Mouse (Mus musculus) embryonic facial prominence, embryonic 12.5 days (tissue): ENCODE measurements around the gene Tex14. TPM values are rescaled to one million over a fixed set of nuclear protein-coding genes. Genes with fewer than 3 reads are reported as not detected.

ENCODE experiments used
- ATAC-seq: fragments of 200-750 bp; cut with Nextera tagmentation; 2 replicates; pipeline ENCODE4 v1.8.0; 2017; ENCODE audit not compliant: insufficient number of reproducible peaks, insufficient read depth, low FRiP score, low TSS enrichment
- H3K27ac ChIP-seq: fragments of 300-500 bp; sonication (generic); 2 replicates; pipeline ENCODE4 v1.5.1; 2016; ENCODE audit warnings: mild to moderate bottlenecking
- H3K27me3 ChIP-seq: fragments of 300-500 bp; sonication (generic); 2 replicates; pipeline ENCODE4 v1.6.1; 2016; ENCODE audit warnings: mild to moderate bottlenecking, moderate library complexity
- H3K36me3 ChIP-seq: fragments of 300-500 bp; sonication (generic); 2 replicates; pipeline ENCODE4 v1.6.1; 2016; ENCODE audit warnings: mild to moderate bottlenecking
- H3K4me1 ChIP-seq: fragments of 300-500 bp; sonication (generic); 2 replicates; pipeline ENCODE4 v1.6.1; 2016
- H3K4me2 ChIP-seq: fragments of 300-500 bp; sonication (generic); replicated peaks from 2 replicates; pipeline ENCODE4 v1.6.1; 2016; ENCODE audit warnings: mild to moderate bottlenecking, moderate library complexity
- H3K4me3 ChIP-seq: fragments of 300-500 bp; sonication (generic); 2 replicates; pipeline ENCODE4 v1.5.1; 2016; ENCODE audit warnings: mild to moderate bottlenecking
- H3K9ac ChIP-seq: fragments of 300-500 bp; sonication (generic); 2 replicates; pipeline ENCODE4 v1.6.1; 2016; ENCODE audit warnings: mild to moderate bottlenecking, moderate library complexity
- H3K9me3 ChIP-seq: fragments of 300-500 bp; sonication (generic); 2 replicates; pipeline ENCODE4 v1.6.1; 2016; ENCODE audit warnings: mild to moderate bottlenecking, moderate library complexity
- WGBS: fragments of 180-500 bp; shearing (Covaris S2); methylation state at CpG from one replicate; pipeline ENCODE4 v1.1.7; 2016; 5-methylcytosine and 5-hydroxymethylcytosine counted together
- polyA plus RNA-seq: library from polyadenylated mRNA; unstranded; fragments of >200 nt; fragmentation: Nextera tagmentation; extraction: Ambion mirVana; gene quantifications from 2 replicates; pipeline ENCODE4 v1.2.1, GENCODE M21; 2016

Gene Tex14
- 0.64 and 0.99 TPM in 2 replicates for polyA plus RNA-seq

DNA sequence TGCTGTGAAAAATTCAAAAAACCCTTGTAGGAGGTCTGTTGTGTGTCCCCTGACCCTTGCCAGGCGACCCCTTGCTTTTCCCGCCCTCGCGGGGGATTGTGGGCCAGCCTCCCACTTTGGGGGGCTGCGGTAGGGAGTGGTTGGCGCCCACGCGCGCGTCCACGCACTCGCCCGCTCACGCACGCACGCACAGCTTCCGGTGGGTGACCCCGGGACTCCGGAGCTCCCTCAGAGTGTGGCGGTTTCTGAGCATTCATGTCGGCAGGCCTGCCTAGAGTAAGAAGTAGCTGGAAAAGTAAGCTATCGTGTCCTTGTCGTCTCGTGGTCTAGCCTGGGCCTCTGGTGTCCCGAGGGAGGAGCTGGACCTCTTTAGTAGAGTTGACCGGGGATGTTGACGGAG lies at the start of gene Tex14, which contains the start of gene Rad51c:
Gene Tex14, plus strand, starts transcription at position 190 of the 400 bp plus-strand sequence.
Gene Rad51c, minus strand, starts transcription at position 79 of the 400 bp plus-strand sequence.
- no peak for ATAC-seq
- Histone ChIP-seq H3K27ac (peak within 1 kb of the TSS; percentile 93), H3K9me3 (no peaks in the 10 kb centered on the region), H3K4me2 (peak within 1 kb of the TSS; percentile 52), H3K4me3 (peak within 1 kb of the TSS; percentile 46), H3K4me1 (peaks cover 4% of the 10 kb centered on the region; the same call in 1 of the 2 replicates), H3K27me3 (no peaks in the 10 kb centered on the region), H3K9ac (peak within 1 kb of the TSS; percentile 55), H3K36me3 (no peaks in the 10 kb centered on the region)
- WGBS = 76% methylated on average over 27 of the region's 27 CpGs

GRCm38 (mm10) chr11:87357317-87358300 lies 47.3 kb upstream of the Tex14 start:
- H3K4me3 ChIP-seq = peak overlapping the region; percentile 65
- peaks cover 25% of the 10 kb centered on the region for H3K27me3 ChIP-seq
- peak overlapping the region; percentile 97 for H3K4me2 ChIP-seq
- WGBS = 7% methylated on average over 31 of the region's 31 CpGs
- H3K9ac ChIP-seq = peak overlapping the region; percentile 56
- H3K36me3 ChIP-seq = no peaks in the 10 kb centered on the region
- H3K4me1 ChIP-seq = peaks cover 11% of the 10 kb centered on the region
- no peak overlapping the region for H3K27ac ChIP-seq
- H3K9me3 ChIP-seq = no peaks in the 10 kb centered on the region
- ATAC-seq = no peak

DNA sequence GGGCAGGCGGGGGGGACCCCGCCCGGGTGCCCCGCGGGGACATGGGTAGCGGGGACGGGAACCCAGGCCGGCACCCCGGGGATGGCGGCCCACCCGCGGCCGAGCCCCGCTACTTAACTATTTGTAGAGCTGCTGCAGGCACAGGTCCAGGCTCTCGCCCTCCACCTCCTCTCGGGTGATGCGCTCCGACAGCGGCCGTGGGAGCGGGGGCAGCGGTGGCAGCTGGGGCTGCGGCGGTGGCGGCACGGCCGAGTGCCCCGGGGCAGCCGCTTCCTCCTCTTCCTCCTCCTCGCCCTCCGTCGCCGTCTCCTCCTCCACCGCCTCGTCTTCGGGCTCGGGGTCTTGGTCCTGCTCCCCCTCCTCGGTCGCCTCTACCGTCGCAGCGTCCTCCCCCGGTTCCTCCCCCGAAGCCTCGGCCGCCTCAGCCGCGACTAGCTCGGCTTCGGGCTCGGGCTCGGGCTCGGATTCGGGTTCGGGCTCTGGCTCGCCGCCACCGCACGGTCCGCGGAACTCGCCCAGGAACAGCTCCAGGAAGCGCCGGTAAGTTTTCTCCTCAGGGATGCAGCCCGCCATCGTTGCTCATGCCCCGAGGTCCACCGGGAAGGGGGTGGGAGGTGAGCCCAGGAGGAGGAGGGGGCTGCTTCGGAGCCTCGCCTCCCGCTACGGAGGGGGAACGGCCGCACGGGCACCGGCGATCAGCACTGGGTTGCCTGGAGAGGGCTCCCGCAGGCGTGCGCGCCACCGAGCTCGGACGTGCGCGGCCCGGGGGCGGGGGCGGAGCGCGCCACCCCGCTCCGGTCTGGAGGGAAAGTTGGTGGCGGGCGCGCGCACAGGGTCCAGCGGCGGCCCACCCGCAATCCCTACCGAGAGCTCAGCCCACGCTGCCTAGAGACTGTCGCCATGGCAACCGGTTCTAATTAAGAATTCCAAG lies 46.3 kb upstream of the Tex14 start, which contains the start of gene Ppm1e:
Gene Ppm1e, minus strand, starts transcription at position 693 of the 931 bp plus-strand sequence.
- Histone ChIP-seq H3K27ac (no peak within 1 kb of the TSS), H3K27me3 (peaks cover 25% of the 10 kb centered on the region)

DNA sequence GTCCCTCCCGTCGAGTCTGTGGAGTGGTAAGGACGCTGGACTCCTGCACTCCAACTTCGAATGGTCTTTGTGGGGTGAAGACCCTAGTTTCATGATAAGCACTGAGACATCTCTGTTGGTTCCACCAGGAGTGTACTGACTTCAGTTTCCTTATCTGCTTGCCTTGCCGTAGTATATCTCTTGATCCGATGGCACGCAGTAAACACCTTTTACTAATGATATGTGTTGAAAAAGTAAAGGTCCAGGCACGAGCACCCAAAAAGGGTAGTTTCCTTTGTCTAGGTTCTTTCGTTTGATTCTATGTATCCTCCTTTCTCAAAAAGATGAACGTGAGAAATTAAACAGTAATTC lies 45.6 kb upstream of the Tex14 start:
- no peaks in the 10 kb centered on the region for H3K36me3 ChIP-seq
- 15% methylated on average over 10 of the region's 10 CpGs for WGBS
- peak overlapping the region; percentile 56; the same call in 1 of the 2 replicates for H3K9ac ChIP-seq
- H3K4me3 ChIP-seq = peak overlapping the region; percentile 65
- H3K27ac ChIP-seq = no peak overlapping the region
- no peak for ATAC-seq
- no peaks in the 10 kb centered on the region for H3K9me3 ChIP-seq
- H3K4me1 ChIP-seq = peaks cover 11% of the 10 kb centered on the region
- peak overlapping the region; percentile 97 for H3K4me2 ChIP-seq
- peaks cover 25% of the 10 kb centered on the region for H3K27me3 ChIP-seq

More for the DNA sequence above, 46.3 kb upstream of the Tex14 start, which contains the start of gene Ppm1e:
- H3K9me3 ChIP-seq = no peaks in the 10 kb centered on the region
- peak within 1 kb of the TSS; percentile 65 for H3K4me3 ChIP-seq
- WGBS = under 1% methylated on average over 75 of the region's 104 CpGs
- peaks cover 11% of the 10 kb centered on the region for H3K4me1 ChIP-seq
- H3K4me2 ChIP-seq = peak within 1 kb of the TSS; percentile 97
- H3K36me3 ChIP-seq = no peaks in the 10 kb centered on the region
- peak; percentile 81 for ATAC-seq
- peak within 1 kb of the TSS; percentile 56 for H3K9ac ChIP-seq

DNA sequence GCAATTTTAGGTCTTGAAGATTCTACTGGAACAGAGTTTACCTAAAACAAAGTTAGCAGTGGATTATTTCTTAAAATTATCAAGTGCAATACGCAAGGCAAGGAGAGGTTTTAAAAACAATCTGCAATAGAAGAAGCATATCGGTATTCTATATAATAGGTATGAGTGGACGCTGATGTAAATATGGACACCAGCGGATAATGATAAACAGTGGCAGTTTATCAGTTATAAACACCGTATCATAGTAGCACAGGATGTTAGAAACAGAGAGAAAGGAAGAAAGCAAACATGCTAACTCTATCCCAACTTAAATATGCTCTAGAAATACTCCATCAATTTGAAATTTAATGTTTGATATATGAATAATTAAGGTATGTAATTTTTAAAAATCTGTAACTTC lies 39.7 kb upstream of the Tex14 start:
- Histone ChIP-seq H3K9ac (no peak overlapping the region), H3K9me3 (no peaks in the 10 kb centered on the region), H3K27ac (no peak overlapping the region), H3K4me3 (no peak overlapping the region), H3K27me3 (peaks cover 2% of the 10 kb centered on the region; the same call in 1 of the 2 replicates), H3K4me2 (no peak overlapping the region), H3K4me1 (no peaks in the 10 kb centered on the region), H3K36me3 (no peaks in the 10 kb centered on the region)
- no peak for ATAC-seq
- 87% methylated on average over 5 of the region's 5 CpGs for WGBS

DNA sequence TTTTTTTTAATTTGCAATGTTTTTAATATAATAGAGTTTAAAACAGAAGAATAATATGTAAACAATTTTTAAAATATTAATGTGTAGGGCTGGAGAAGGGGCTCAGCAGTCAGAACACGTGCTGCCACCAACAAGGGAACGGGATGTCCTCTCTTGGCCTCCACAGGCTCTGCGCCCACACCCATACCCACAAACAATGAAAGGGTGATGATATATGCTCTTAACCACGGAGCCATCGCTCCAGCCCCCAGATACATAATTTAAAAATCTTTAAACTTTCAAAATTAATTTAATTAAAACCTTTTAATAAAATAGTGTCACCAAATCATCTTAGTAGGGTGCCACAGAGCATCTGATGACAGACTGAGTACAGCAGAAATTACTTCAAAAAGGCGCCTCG lies 37.8 kb upstream of the Tex14 start:
- Histone ChIP-seq H3K36me3 (no peaks in the 10 kb centered on the region), H3K4me3 (no peak overlapping the region), H3K27me3 (no peaks in the 10 kb centered on the region), H3K9me3 (no peaks in the 10 kb centered on the region), H3K9ac (no peak overlapping the region), H3K4me1 (no peaks in the 10 kb centered on the region), H3K27ac (no peak overlapping the region), H3K4me2 (no peak overlapping the region)
- 83% methylated on average over 7 of the region's 7 CpGs for WGBS
- ATAC-seq = no peak

- no peaks in the 10 kb centered on the region for H3K36me3 ChIP-seq
- H3K4me3 ChIP-seq = no peak overlapping the region
- H3K27ac ChIP-seq = no peak overlapping the region
- H3K4me2 ChIP-seq = no peak overlapping the region
- H3K4me1 ChIP-seq = no peaks in the 10 kb centered on the region
- H3K9ac ChIP-seq = no peak overlapping the region
- ATAC-seq = no peak
- no peaks in the 10 kb centered on the region for H3K9me3 ChIP-seq
- H3K27me3 ChIP-seq = no peaks in the 10 kb centered on the region
- 59% methylated on average over 9 of the region's 9 CpGs for WGBS
Measured at GRCm38 (mm10) chr11:87367865-87368580, 36.8 kb upstream of the Tex14 start.

- Histone ChIP-seq H3K27me3 (no peaks in the 10 kb centered on the region), H3K9ac (no peak overlapping the region), H3K4me1 (no peaks in the 10 kb centered on the region), H3K4me3 (no peak overlapping the region), H3K36me3 (0 out of 2 replicates have a peak, but pooled peaks cover 4% of the 10 kb centered on the region), H3K27ac (no peak overlapping the region), H3K9me3 (no peaks in the 10 kb centered on the region), H3K4me2 (no peak overlapping the region)
- 95% methylated on average over 4 of the region's 4 CpGs for WGBS
- ATAC-seq = no peak
Measured at GRCm38 (mm10) chr11:87384551-87384950, 20.3 kb upstream of the Tex14 start.

DNA sequence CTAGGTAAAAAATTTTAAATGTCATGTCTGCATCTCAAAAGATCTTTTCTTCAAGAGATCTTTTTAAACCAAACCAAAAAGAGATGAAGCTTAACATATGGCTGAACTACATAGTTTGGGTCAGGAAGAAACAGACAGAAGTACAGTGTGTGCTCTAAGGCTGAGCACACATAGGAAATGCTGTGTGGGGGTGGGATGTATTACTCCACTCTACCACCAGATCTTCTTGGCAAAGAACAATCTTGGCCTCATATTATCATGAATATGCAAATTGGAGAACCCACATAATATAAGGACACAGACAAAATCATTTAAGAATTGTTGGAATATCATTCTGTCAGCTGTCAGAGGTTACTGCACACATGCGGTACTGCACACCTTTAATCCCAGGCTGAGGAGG lies 19.2 kb upstream of the Tex14 start:
- Histone ChIP-seq H3K4me1 (no peaks in the 10 kb centered on the region), H3K9me3 (no peaks in the 10 kb centered on the region), H3K36me3 (0 out of 2 replicates have a peak, but pooled peaks cover 4% of the 10 kb centered on the region), H3K27ac (no peak overlapping the region), H3K4me3 (no peak overlapping the region), H3K4me2 (no peak overlapping the region), H3K9ac (no peak overlapping the region), H3K27me3 (no peaks in the 10 kb centered on the region)
- 89% methylated on average over 1 of the region's 1 CpGs for WGBS
- ATAC-seq = no peak

DNA sequence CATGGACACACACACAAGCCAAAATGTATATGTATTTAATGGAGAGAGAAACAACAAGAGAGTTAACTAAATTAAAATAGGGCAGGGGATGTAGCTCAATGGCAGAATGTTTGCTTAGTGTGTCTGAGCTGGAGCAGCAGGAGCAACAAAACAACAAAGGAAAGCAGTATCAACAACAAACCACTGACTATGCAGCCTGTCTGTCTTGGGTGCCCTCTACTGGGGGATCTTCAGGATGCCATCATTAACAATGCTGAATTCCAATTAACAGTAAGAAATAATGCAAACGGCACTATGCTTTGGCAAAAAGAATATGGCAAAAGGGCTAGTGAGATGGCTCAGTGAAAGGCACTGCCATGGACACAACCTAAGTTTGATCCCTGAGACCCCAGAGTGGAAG lies 11.0 kb upstream of the Tex14 start:
- Histone ChIP-seq H3K36me3 (no peaks in the 10 kb centered on the region; the same call in 1 of the 2 replicates), H3K4me2 (no peak overlapping the region), H3K9ac (no peak overlapping the region), H3K27me3 (no peaks in the 10 kb centered on the region), H3K4me1 (no peaks in the 10 kb centered on the region), H3K4me3 (no peak overlapping the region), H3K9me3 (no peaks in the 10 kb centered on the region), H3K27ac (no peak overlapping the region)
- ATAC-seq = no peak
- 53% methylated on average over 1 of the region's 1 CpGs for WGBS

DNA sequence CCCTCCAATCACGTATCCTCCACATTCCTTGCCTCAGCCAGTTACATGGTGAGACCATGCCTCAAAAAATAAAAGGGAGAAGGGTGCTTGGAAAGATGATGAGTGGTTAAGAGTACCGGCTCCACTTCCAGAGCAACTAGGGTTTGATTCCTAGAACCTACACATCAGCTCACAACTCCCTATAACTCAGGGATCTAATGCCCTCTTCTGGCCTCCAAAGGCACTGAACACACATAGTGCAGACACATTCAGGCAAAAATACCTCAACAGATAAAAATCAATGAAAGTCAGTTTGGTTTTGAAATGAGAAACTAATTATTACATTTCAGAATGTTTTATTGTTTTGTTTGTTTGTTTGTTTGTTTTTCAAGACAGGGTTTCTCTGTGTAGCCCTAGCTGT lies 6.5 kb upstream of the Tex14 start:
- Histone ChIP-seq H3K36me3 (no peaks in the 10 kb centered on the region), H3K27me3 (no peaks in the 10 kb centered on the region), H3K4me2 (no peak overlapping the region), H3K9me3 (no peaks in the 10 kb centered on the region), H3K4me1 (no peaks in the 10 kb centered on the region), H3K4me3 (no peak overlapping the region), H3K9ac (no peak overlapping the region), H3K27ac (no peak overlapping the region)
- no peak for ATAC-seq
- WGBS = 92% methylated on average over 2 of the region's 2 CpGs
